ENCODE assay signal across 14 mouse cellular contexts in the genomic region with DNA sequence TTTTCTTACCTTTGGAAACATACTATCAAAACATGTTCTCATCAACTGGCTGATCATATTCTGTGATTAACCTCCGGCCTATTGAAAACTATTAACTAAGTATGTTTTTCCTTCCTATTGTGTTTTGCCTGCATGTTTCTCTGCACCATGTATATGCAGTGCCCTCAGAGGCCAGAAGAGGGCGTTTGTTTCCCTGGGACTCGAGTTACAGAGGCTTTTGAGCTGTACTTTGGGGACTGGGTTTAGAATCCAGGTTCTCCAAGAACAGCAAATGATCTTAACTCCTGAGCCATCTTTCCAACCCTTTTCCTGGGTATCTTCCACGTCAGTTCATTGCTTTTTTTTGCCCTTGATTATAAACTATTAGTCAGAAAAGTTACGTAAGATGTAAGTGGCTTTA. TPM values are rescaled to one million over a fixed set of nuclear protein-coding genes. Genes with fewer than 3 reads are reported as not detected.
DNase-seq lines count a peak whose midpoint lies in the region; ATAC-seq and TF ChIP-seq lines count a peak whose summit lies in the region.
"Had no signal": no experiment of that assay in that cellular context is flagged by ENCODE, and none has a peak within 500 bp of the region (broad histone marks: within the 10 kb centered on the region; RNA-seq: fewer than 3 reads in every experiment).

No protein-coding gene starts in this region.

- no peak overlapping the region for H3K4me2 ChIP-seq in intestine, postnatal 0 days (replicated peaks; ENCODE audit: low read depth)
- no peak overlapping the region for H3K4me2 ChIP-seq in intestine, embryonic 15.5 days (replicated peaks)
- H3K4me2 ChIP-seq: heart, embryonic 11.5 days; hindbrain, embryonic 15.5 days had no signal

- H3K4me1 ChIP-seq in intestine, postnatal 0 days (replicated peaks; ENCODE audit: control insufficient read depth, insufficient read depth, low read length) = no peaks in the 10 kb centered on the region
- H3K4me1 ChIP-seq in intestine, embryonic 15.5 days (replicated peaks) = no peaks in the 10 kb centered on the region
- H3K4me1 ChIP-seq: hindbrain, embryonic 15.5 days had no signal

- no peaks in the 10 kb centered on the region for H3K9me3 ChIP-seq in intestine, postnatal 0 days (ENCODE audit: control insufficient read depth)
- H3K9me3 ChIP-seq in intestine, embryonic 15.5 days = no peaks in the 10 kb centered on the region
- H3K9me3 ChIP-seq: hindbrain, embryonic 15.5 days had no signal

- no peaks in the 10 kb centered on the region for H3K27me3 ChIP-seq in intestine, postnatal 0 days (replicated peaks; ENCODE audit: control insufficient read depth, insufficient read depth, low read length)
- H3K27me3 ChIP-seq in intestine, embryonic 15.5 days (replicated peaks) = no peaks in the 10 kb centered on the region
- H3K27me3 ChIP-seq: hindbrain, embryonic 15.5 days had no signal

- peak; percentile 47 for TF ChIP-seq CTCF in intestine, postnatal 0 days (IDR thresholded peaks at IDR 0.05; ENCODE audit: low read depth)

- peaks cover 15% of the 10 kb centered on the region for H3K36me3 ChIP-seq in intestine, postnatal 0 days (ENCODE audit: control insufficient read depth, insufficient read depth)
- H3K36me3 ChIP-seq in intestine, embryonic 15.5 days = no peaks in the 10 kb centered on the region

- H3K27ac ChIP-seq in intestine, postnatal 0 days (ENCODE audit: low read depth, low read length) = no peak overlapping the region
- no peak overlapping the region for H3K27ac ChIP-seq in intestine, embryonic 15.5 days
- H3K27ac ChIP-seq: hindbrain, embryonic 15.5 days had no signal

- H3K4me3 ChIP-seq in intestine, postnatal 0 days (ENCODE audit: low read depth, low read length) = no peak overlapping the region
- H3K4me3 ChIP-seq in intestine, embryonic 15.5 days (replicated peaks) = no peak overlapping the region
- H3K4me3 ChIP-seq: erythroblast, embryonic 14.5 days; hindbrain, embryonic 15.5 days had no signal

- no peak overlapping the region for H3K9ac ChIP-seq in intestine, postnatal 0 days (ENCODE audit: low read depth, low read length)
- H3K9ac ChIP-seq in intestine, embryonic 15.5 days = no peak overlapping the region
- H3K9ac ChIP-seq: hindbrain, embryonic 15.5 days had no signal

- DNase-seq in retina, postnatal 1 day = peak; percentile 15
- DNase-seq in retina, embryonic 14.5 days (ENCODE audit: low spot score) = no peak
- DNase-seq in adipocyte (ENCODE audit: low spot score) = peak; percentile 6
- peak; percentile 46 for DNase-seq in thymus, postnatal 4 days
- no peak for DNase-seq in spleen, postnatal 4 days (ENCODE audit: low spot score in 2 of 2)
- DNase-seq in ovary, postnatal 14 days (ENCODE audit: low spot score) = no peak
- DNase-seq: left cerebral cortex, postnatal 4 days; lung, postnatal 10 days had no signal

- no peak for ATAC-seq in intestine, postnatal 0 days
- ATAC-seq in intestine, embryonic 15.5 days = no peak

- 65% methylated on average over 5 of the region's 5 CpGs for WGBS in intestine, postnatal 0 days
- 63% methylated on average over 5 of the region's 5 CpGs for WGBS in intestine, embryonic 15.5 days

RNA-seq across cellular contexts. Expression of a gene that starts 10.4 kb away (rescaled TPM):
- polyA plus RNA-seq in intestine, postnatal 0 days (2015; fragmentation: Nextera tagmentation; extraction: Ambion mirVana) = 185 and 193 TPM in 2 replicates
- polyA plus RNA-seq in intestine, embryonic 15.5 days (2015; fragmentation: Nextera tagmentation; extraction: Ambion mirVana) = 506 and 511 TPM in 2 replicates

RNA-seq across cellular contexts. Expression of a gene that starts 23.6 kb away (rescaled TPM):
- 6.9 and 7.6 TPM in 2 replicates for polyA plus RNA-seq in intestine, postnatal 0 days (2015; fragmentation: Nextera tagmentation; extraction: Ambion mirVana)
- 8.8 TPM in 2 replicates for polyA plus RNA-seq in intestine, embryonic 15.5 days (2015; fragmentation: Nextera tagmentation; extraction: Ambion mirVana)

RNA-seq across cellular contexts. Expression of a gene that starts 54.3 kb away (rescaled TPM):
- 0.82 and 0.94 TPM in 2 replicates for polyA plus RNA-seq in intestine, postnatal 0 days (2015; fragmentation: Nextera tagmentation; extraction: Ambion mirVana)
- polyA plus RNA-seq in intestine, embryonic 15.5 days (2015; fragmentation: Nextera tagmentation; extraction: Ambion mirVana) = 0.65 and 0.69 TPM in 2 replicates
- polyA plus RNA-seq: erythroblast, embryonic 14.5 days had no signal

RNA-seq across cellular contexts. Expression of a gene that starts 57.9 kb away (rescaled TPM):
- not detected in 2 replicates for polyA plus RNA-seq in intestine, postnatal 0 days (2015; fragmentation: Nextera tagmentation; extraction: Ambion mirVana)
- polyA plus RNA-seq in intestine, embryonic 15.5 days (2015; fragmentation: Nextera tagmentation; extraction: Ambion mirVana) = not detected in 2 replicates
- polyA plus RNA-seq: erythroblast, embryonic 14.5 days; heart, embryonic 11.5 days; hindbrain, embryonic 15.5 days; large intestine, adult 2 months had no signal

Comparison
In these comparisons a context has a peak if more than half of its experiments do, and no peak if none do; other contexts are left out.
1. DNase-seq: peak in retina, postnatal 1 day (single experiment), adipocyte (single experiment) and thymus, postnatal 4 days (single experiment); none in retina, embryonic 14.5 days (single experiment), spleen, postnatal 4 days (0 of 2) and ovary, postnatal 14 days (single experiment).